Mouse (Mus musculus): ENCODE measurements at regions not wholly inside any gene's neighbourhood (a gene's known extent, or its start where the extent isn't known, plus 50 kb on each side); places are given as distances from the start of the nearest gene placed in this dataset.

DNA sequence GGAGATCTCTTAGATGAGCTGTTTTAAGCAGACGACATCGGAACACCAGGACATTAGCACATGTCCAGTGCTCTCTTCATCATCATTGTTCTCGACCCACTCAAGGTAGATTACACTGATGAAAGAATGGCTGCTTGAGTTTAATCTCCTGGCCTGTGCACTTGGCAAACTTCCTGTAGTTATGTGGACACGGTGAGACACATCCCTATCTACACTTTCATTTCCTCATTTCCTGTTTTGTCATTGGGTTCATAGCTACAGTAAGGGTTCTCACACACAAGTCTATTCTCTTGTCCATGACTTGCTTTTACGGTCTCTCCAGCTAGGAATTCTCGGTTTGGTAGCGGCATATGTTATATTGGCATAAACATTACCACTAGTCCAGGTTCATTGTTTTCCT is 190.5 kb downstream of the Pdgfra start:
- DNase-seq (ENCODE audit: low spot score) = no peak

DNA sequence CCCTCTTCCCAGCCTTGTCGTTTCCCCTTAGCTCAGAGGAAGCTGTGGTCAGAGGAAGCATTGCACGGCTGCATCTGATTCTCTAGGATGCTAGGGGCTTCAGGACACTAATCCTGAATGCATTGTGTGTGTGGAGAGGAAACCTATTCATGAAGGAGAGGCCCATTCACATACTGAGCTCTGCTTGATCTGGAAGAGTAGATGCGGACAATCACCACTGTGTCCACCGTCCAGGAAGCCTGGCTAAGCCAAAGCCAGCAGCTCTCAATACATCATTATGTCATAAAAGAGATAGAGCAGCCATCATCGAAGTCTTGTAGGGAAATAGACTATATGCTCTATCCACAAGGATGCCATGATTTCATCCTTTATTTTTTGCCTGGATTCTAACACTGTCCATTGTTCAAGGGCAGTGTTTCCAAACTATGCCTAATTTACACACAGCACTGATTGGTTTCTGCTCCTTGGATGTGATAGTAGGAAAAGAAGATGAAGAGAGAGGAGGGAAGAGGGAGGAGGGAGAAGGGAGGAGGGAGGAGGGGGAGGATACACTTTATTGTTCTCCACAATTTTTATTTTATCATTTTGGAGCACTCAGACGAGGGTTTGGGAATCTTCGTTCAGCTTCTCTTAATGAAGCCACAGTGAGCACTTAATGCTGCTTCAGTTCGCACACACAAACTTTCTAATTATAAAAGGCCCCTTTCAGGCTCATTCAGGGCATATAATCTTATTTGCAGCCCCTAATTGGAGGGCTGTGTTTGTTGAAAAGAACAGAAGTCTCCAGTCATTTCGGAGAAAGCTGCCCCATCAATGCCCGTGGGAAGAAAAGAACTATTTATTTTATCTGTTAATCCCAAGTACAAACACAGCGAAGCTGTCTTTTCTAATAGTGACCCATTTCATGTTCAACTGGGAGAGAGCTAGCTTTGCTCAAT is 195.0 kb downstream of the Pdgfra start:
- no peak for DNase-seq (ENCODE audit: low spot score)

DNA sequence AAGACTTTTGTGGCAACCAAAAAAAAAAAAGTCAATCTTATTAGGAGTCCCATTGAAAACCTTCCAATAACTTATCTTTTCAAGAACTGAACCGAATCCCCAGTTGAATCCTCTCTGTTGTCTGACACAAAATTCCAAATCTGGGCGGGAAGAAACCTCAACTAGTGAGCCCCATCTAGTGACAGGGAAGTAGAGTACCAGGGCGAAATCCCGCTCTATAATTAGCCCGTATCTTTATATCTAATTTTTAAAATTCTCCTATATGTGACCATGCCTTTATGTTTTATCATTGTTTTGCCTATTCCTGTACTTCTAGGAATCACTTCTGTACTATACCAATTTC is 195.7 kb downstream of the Pdgfra start:
- DNase-seq (ENCODE audit: low spot score) = no peak

DNA sequence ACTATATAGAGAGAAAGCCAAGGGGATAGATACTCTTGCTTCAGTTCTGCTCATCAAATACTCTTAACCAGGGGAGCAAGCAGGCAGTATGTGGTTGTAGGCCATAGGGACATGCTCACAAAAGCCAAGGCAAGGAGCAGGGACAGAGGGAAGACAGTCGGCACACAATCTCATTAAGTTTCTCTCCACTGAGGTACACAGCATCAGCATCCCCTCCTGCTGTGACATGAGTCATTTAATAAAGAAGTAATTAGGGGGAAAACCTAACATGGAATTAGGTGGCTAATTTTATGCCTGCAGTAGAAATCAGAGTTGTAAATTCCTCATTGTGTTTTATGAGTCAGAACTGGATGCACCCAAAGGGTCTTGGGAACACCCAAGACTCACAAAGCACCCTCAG is 203.2 kb downstream of the Pdgfra start:
- no peak for DNase-seq (ENCODE audit: low spot score)

DNA sequence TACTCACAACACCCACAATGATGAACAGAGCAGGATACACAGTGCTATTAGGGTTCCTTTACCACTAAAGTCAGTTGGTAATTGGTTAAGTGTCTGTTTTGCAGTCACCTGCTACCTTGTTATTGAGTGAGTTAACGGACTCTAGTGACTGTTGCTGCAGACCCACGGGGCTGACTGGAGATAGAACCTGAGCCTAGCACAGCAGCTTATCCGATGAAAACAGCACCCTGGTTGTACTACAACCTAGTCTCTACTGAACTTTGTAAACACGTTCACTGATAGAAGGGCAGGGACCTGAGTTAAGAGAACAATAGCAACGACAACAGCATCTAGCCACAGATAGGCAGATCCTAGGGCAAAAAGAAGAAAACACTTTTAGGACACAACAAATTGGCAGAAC is 206.8 kb downstream of the Pdgfra start:
- DNase-seq (ENCODE audit: low spot score) = no peak

DNA sequence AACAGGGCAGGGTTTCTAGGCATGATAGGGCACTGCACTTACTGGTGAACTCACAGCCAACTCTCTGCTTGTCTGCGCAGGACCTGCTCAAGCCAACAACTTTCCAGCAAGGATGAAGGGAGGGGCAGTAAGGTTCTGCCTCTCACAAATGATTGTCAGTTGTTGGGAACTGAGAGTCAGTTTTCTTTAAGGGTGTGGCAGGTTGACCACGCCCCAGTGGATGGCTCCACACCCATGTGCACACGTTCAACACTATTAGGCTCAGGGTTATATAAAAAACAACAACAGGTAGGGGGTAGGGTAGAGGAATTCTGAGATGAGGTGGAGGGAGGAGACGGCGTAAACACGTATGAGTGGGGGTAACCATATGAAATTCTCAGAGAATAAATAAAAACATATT is 210.9 kb upstream of the Kit start:
- no peak for DNase-seq (ENCODE audit: low spot score)

DNA sequence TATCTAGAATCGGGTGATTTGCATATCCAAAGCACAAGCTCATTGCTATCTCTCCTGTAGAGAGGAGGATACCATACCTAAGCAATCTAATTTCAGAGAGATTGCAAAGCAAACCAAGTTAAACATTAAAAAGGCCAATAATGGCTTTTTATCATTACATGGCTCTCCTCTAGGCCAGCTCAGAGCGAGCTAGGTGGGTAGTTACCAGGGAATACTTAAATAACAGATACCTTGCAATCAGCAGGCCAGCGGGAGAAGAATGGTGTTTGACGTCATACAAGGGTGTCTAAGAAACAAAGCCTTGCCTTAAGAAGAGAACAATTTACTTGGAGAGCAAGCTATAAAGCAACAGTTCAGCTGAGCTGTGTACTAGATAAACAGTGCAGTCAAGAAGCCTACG is 207.4 kb upstream of the Kit start:
- DNase-seq (ENCODE audit: low spot score) = no peak

DNA sequence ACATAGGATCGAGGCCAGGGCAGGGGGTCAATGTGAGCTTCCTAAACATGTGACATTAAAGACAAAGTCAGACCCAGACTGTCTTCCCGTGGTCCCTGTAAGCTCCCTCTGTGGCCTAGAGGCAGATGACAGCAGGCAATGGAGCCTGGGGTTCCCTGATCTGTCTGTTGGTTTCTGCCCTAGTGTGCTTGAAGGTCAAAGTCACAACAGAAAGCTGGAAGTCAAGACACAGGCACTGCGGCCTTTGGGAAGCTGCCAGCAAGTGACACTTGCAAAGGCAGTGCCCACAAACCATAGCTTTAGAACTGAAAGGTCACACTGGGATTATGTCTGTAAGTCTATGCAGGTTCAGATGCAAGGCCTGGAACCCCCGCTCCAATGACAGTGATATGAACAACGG is 206.0 kb upstream of the Kit start:
- DNase-seq (ENCODE audit: low spot score) = no peak

DNA sequence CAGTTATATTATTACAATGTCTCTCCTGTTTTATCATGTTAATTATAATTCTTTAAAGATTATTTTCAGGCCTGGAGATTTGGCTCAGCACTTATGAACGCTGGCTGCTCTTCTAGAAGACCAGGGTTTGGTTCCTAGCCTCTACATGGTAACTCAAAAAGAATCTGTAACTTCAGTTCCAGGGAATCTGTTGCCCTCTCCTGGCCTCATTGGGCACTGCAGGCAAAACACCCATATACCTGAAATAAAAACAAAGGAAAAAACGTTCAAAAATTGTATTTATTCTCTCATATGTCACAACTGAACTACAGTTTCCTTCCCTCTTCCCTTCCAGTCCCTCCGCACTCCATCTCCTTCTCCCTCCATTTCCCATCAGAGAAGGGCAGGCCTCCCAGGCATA is 201.9 kb upstream of the Kit start:
- no peak for DNase-seq (ENCODE audit: low spot score)

DNA sequence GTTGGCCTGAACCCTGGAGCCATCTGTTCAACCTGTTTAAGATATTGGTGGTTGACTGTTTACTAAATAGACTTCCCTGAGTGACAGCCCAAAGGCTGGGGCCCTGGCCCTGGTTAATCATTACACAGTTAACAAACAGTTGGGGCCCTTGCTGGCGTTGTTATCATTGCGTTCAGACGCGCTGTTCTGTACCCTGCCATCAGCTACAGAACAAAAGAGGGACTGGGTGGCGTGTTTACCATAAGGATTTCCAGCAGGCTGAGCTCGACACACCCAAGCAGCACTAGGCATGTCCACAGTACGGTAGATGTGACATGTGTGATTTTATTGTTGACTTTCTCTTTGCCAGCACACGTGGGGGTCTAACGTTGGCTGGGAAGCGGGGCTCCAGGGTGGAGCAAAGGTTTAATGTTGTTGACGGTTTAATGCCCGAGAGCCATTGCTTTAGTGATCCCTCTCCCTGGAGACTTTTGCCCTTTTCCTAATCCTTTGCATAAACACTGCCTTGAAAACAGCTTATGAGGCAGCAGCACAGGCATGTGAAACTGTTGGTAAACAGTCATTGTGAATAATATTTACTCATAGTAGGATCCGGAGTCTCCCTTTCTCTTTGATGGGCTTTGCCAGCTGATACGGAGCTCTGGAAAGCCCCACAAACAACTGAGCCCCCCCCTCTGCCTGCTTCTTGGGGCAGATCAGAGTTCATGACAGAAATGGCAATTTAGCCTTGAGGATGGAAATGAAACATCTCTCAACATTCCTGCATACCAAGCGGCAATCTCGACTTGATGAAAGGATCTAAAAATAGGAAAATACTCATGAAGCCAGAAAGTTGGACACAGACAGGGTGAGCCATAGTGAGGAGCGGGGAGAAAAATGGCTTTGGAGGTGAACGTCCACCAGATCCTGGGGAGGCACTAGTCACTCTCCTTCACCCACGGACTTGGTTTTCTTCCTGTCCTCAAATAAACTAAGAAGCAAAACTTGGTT is 197.1 kb upstream of the Kit start:
- no peak for DNase-seq (ENCODE audit: low spot score)

DNA sequence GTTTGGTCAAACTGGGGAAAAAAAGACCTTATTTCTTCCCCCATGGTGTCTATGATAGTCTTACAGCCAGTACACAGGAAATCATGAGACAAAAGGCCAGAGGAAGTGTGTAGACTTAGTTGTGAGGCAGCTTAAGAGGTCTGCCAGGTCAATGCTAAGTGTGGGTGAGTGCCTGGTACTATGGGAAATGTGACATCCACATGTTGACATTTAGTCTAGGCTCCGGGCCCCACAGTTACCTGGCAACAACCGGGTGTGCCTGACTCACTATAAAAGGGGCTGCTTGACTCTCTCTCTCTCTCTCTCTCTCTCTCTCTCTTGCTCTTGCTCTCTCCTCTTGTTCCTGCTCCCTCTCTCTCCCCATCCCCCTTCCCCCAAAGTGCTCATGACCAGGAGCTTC is 196.1 kb upstream of the Kit start:
- DNase-seq (ENCODE audit: low spot score) = no peak

DNA sequence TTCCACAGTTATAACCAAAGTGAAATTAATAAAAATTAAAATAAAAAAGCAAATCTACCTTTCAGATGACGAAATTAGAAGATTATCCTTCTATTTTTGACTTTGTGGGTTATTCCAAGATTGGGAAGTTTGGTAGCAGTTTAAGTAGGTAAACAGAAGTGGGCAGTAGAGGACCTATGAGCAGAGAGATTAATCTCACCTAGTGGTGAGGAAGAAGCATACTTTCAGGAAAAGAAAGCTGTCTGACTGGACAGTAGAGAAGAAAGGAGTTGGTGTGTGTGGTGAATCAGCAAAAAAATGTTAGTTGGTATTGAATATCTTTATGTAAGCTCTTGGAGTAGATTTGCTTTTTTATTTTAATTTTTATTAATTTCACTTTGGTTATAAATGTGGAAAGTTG is 194.4 kb upstream of the Kit start:
- no peak for DNase-seq (ENCODE audit: low spot score)

DNA sequence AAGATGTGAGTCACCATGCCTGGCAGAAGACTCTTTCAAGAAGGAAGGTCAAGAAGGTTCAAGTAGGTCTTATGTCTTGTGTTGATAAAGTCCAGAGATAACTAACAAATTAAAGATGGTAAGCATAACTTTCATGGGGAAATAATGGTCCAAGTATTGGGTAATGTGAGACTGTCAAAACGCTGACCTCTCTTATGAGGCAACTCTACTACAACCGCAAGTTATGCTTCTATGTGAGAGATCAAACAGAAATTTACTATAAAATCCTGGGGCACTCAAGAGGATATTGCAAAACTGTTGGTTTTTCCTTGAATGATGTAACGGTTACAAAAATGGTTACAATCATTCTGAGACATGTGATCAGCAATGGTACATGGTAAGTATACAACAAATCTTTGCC is 192.6 kb upstream of the Kit start:
- DNase-seq (ENCODE audit: low spot score) = no peak

DNA sequence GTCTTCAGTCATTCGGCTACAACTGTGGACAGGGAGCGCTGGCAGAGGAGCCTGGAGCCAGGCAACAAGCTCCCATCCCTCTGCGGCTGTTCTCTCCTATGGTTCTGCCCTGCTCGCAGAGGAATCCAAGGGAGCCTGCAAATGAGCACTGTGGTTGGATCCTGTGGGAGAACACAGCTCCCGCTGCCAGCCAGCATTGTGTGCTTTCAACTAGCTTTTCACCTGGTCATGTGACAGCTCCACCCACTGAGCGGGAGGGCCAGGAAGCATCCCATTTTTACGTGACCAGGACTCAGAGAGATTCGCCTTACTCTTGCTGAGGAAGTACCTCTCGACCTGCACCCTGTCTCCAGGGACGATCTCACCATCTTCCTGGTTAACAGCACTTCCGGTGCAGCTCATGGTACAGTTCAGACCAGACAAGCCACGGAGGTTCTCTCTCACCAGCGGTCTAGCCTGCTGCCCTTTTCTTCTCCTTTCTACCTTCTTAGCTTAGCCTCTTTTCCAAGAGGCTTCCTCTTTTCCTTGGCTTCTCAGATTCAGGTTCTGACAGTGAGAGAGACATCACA is 186.7 kb upstream of the Kit start:
- no peak for DNase-seq (ENCODE audit: low spot score)

DNA sequence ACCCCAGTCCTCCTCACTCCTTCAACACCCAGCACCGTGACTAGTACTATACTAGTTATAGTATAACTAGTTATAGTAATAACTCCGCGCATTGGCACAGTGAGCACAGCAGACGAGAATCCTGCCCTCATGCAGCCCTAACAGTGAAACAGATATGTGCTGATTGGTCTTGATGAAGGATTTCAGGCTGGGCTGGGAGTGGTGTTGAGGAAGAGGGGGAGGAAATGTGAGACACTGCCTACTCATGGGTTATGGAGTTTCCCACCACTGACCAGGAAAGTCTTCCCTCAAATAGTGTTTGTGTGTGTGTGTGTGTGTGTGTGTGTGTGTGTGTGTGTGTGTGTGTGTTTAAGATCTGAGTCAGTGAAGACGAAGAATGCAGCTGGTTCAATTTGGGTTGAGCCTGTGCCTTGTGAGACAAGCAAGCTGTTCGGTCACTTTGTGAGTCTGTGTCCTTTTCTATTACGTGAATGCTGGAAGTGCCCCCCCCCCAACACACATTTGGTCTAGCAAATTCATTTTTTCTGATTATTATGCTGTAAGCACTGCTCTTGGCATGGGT is 185.9 kb upstream of the Kit start:
- no peak for DNase-seq (ENCODE audit: low spot score)

DNA sequence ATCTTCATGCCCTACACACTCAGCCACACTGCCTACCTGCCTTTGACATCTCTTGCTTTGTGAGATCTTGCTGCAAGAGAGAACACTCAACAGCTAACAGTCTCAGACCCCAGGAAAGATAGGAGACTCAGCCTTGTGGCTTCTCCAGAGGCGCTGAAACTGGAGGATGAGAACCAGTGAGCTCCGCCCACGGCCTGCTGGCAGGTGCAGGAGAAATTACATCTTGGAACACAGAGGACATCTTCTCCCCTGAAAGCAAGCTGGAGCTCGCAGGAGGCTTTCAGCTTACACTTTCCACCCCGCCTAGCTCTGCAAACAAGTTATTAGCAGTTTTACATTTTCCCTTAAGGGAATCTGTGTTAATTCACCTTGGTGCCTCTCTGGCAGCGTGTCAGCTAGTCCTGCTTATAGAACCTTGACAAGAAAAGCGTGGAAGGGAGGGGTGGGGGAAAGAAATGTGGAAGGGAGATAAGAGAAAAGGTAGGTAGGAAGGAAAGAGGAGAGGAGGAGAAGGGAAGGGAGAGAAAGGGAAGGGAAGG is 185.2 kb upstream of the Kit start:
- no peak for DNase-seq (ENCODE audit: low spot score)

DNA sequence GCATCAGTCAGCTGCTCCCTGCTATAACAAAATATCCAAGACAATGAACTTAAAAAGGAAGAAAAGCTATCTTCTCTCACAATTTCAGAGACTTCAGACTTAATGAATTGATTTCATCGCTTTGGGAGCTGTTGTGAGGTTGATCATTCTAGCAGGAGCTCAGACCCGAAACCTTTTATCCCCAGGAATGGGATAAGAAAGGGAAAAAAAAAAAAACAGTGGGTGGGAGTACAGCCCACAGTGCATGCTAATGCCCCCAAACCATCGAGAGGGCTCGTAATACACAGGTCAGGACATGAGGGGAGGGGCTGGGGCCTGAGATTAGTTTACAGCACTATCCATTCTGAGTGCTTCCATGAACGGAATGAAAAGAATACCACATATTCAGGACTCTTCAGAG is 175.9 kb upstream of the Kit start:
- DNase-seq (ENCODE audit: low spot score) = no peak

DNA sequence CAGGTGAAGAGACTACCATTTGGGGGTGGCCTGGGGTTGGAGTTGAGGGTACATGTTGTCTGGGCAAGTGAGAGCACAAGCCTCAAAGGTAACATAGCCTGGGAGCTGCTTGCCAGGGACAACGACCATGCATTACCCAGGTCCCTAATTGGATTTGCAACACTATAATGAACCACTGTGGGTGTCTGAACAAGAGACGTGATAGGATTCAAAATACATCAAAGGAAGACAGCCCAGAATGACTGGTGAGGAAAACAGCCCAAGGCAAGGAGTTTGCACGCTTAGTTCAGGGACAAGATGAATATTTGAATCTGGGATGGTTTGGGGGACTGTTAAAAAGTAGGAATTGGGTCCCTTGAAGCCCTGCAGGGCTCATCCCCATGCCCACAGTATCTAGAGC is 173.0 kb upstream of the Kit start:
- no peak for DNase-seq (ENCODE audit: low spot score)

DNA sequence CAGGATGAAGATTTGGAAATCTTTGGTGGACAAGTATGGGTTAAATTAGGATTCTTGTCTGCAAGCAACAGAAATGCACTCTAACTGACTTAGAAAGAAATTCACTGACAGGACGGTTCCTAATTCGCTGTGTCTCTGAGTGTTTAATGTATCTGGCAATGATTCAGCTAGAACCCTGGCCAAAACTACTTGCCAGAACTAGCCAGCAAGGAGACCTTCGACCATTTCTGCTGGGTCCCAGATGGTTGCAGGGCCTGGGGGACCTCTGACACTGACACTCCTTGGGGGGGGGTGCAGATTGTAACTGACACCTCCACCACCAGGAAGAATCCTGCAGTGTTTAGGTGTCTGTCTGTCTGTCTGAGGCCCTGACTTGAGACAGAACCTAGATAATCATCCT is 172.1 kb upstream of the Kit start:
- DNase-seq (ENCODE audit: low spot score) = no peak

DNA sequence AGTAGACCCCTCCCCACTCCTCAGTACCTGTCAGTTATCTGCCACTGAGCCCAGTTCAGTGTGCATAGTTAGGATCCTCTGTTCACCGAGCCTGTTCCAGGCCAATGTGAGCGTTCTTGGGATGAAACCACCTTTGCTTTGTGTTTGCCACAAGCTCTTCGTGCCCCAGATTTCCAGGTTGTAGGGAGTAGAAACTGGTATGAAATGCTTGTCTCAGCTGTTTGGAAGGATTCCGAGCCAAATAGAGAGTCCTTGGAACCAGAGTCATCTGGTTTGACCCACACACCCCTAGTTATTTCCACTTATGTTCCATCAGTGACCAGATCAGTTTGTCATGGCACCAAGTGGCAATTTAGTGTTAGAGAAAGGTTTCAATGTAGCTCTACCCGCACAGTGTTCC is 171.2 kb upstream of the Kit start:
- DNase-seq (ENCODE audit: low spot score) = no peak

DNA sequence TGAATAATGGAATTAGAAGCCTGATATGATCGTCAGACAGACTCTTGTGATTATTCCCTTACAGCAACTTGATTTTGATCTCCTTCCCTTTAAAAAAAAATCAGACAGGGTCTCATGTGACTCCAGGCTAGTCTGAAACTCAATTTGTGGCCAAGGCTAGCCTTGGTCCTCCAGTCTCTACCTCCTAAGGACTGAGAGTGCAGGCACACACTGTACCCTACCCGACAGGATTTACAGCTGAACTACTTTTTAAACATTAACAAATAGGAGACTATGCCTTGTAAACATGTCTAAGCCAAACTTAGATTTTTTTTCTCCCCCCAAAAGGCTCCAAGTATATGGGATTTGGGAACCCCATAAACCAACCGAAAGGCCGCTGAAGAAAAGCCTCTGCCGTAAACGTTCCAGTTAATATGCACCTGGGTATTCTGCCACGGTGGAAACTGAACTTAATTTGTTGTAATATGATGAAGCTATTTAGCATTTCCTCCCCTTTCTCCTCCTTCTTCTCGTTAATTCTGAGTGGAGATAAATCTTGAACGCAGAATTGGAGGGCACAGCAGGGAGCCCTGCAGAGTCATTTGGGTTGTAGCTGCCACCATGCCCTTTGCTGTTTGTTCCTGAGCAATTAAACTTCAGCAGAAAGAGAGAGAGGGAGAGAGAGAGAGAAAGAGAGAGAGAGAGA is 170.0 kb upstream of the Kit start:
- no peak for DNase-seq (ENCODE audit: low spot score)

DNA sequence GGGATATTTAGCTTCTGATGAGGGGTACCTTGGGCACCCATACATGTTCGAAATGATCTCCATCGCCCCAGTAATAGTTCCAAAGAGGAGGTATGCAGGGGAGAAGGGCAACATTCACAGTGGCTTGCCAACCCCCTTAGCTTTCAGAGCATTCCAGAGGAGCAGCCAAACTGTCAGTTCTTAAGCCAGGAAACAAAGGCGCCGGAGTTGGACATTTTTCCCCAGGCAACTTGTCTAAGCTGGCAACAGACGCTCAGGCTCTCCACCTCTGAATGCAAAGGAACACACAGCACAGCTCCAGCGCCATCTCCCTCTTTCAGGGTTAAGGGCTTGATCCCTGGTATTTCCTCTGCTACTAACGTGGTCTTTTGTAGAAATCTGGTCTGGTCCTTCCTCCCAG is 169.2 kb upstream of the Kit start:
- no peak for DNase-seq (ENCODE audit: low spot score)
